Mouse (Mus musculus): ENCODE data around the gene Gm17482. TPM values are rescaled to one million over a fixed set of nuclear protein-coding genes. Genes with fewer than 3 reads are reported as not detected.
A peak's percentile ranks its signal among the peaks of the same experiment; 100 is the strongest.
"Not testable (repeated sequence)": the region's sequence is repeated elsewhere in the genome, so short reads cannot be mapped to it uniquely, and the experiment has no call there.

Gm17482 gene
- polyA plus RNA-seq, 1 experiment from 2014 or later: not detected

DNA sequence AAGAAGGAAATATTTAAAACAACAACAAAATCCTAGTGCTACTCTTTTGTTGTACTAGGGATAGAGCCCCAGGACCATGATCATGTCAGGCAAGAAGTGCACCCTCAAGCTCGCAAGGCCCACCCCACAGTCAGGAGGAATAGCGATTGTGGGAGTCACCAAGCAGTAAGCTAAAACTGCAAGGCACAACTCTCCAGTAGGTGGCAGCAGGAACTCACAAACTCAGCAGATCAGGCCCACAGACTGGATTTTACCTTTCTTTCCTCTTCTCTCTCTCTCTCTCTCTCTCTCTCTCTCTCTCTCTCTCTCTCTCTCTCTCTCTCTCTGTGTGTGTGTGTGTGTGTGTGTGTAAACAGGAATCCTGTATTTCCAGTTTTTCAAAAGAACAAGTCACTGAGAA is 386 bp downstream of the Gm17482 start:
- Histone ChIP-seq H3K27me3 (replicated peaks) (peaks cover 73% of the 10 kb centered on the region), H3K4me2 (no peak overlapping the region), H3K36me3 (no peaks in the 10 kb centered on the region), H3K9ac (no peak overlapping the region), H3K4me3 (no peak overlapping the region), H3K4me1 (peaks cover 3% of the 10 kb centered on the region; the same call in 1 of the 2 replicates), H3K9me3 (no peaks in the 10 kb centered on the region), H3K27ac (replicated peaks) (no peak overlapping the region)
- ATAC-seq (ENCODE audit: extremely low read depth, insufficient number of reproducible peaks, low FRiP score, low TSS enrichment): no peak
- 3% methylated on average over 2 of the region's 2 CpGs for WGBS

- Histone ChIP-seq H3K4me3 (no peak overlapping the region), H3K4me1 (peaks cover 4% of the 10 kb centered on the region; the same call in 1 of the 2 replicates), H3K36me3 (no peaks in the 10 kb centered on the region), H3K9me3 (no peaks in the 10 kb centered on the region), H3K27me3 (replicated peaks) (peaks cover 76% of the 10 kb centered on the region), H3K27ac (replicated peaks) (no peak overlapping the region), H3K4me2 (no peak overlapping the region), H3K9ac (no peak overlapping the region)
- 67% methylated on average over 3 of the region's 3 CpGs for WGBS
- ATAC-seq (ENCODE audit: extremely low read depth, insufficient number of reproducible peaks, low FRiP score, low TSS enrichment): no peak
These were observed 3.4 kb downstream of the Gm17482 start for GRCm38 (mm10) chr6:115230557-115230956.

GRCm38 (mm10) chr6:115231836-115232235 is 4.7 kb downstream of the Gm17482 start:
- H3K4me2 ChIP-seq: no peak overlapping the region
- no peak for ATAC-seq (ENCODE audit: extremely low read depth, insufficient number of reproducible peaks, low FRiP score, low TSS enrichment)
- no peaks in the 10 kb centered on the region for H3K9me3 ChIP-seq
- no peaks in the 10 kb centered on the region for H3K36me3 ChIP-seq
- peaks cover 78% of the 10 kb centered on the region for H3K27me3 ChIP-seq (replicated peaks)
- no peak overlapping the region for H3K4me3 ChIP-seq
- H3K4me1 ChIP-seq: peaks cover 4% of the 10 kb centered on the region; the same call in 1 of the 2 replicates
- 57% methylated on average over 4 of the region's 4 CpGs for WGBS
- no peak overlapping the region for H3K27ac ChIP-seq (replicated peaks)
- no peak overlapping the region for H3K9ac ChIP-seq

DNA sequence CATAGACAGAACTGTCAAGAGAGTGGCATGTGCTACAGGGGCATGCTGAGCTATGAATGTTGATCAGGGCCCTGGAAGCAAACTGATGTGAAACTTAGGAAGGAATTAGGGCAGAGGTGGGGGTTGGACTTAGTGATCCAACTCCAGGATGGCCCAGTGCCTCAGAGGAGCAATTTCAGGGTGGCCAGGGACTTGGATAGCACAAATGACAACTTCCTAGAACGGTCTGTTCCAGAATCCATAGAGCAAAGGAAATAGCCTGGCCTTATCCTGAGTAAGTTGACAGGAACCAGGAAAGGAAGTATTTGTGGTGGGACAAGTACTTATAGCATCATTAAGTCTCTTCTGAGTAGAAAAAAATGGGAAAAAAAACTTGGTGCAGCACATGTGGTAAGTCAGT is 5.4 kb downstream of the Gm17482 start:
- H3K27ac ChIP-seq (replicated peaks): no peak overlapping the region
- H3K9me3 ChIP-seq: no peaks in the 10 kb centered on the region
- H3K4me3 ChIP-seq: no peak overlapping the region
- peaks cover 80% of the 10 kb centered on the region for H3K27me3 ChIP-seq (replicated peaks)
- H3K4me1 ChIP-seq: peaks cover 4% of the 10 kb centered on the region; the same call in 1 of the 2 replicates
- H3K36me3 ChIP-seq: no peaks in the 10 kb centered on the region
- ATAC-seq (ENCODE audit: extremely low read depth, insufficient number of reproducible peaks, low FRiP score, low TSS enrichment): no peak
- no peak overlapping the region for H3K9ac ChIP-seq
- no peak overlapping the region for H3K4me2 ChIP-seq
- WGBS: 42% methylated on average over 1 of the region's 1 CpGs

- no peak overlapping the region for H3K4me3 ChIP-seq
- H3K9ac ChIP-seq: no peak overlapping the region
- H3K4me2 ChIP-seq: no peak overlapping the region
- H3K4me1 ChIP-seq: peaks cover 27% of the 10 kb centered on the region
- H3K27me3 ChIP-seq (replicated peaks): peaks cover 86% of the 10 kb centered on the region
- no peak overlapping the region for H3K27ac ChIP-seq (replicated peaks)
- 71% methylated on average over 9 of the region's 9 CpGs for WGBS
- H3K36me3 ChIP-seq: no peaks in the 10 kb centered on the region
- no peaks in the 10 kb centered on the region for H3K9me3 ChIP-seq
- no peak for ATAC-seq (ENCODE audit: extremely low read depth, insufficient number of reproducible peaks, low FRiP score, low TSS enrichment)
These were observed 11.2 kb downstream of the Gm17482 start for GRCm38 (mm10) chr6:115238031-115239027.

DNA sequence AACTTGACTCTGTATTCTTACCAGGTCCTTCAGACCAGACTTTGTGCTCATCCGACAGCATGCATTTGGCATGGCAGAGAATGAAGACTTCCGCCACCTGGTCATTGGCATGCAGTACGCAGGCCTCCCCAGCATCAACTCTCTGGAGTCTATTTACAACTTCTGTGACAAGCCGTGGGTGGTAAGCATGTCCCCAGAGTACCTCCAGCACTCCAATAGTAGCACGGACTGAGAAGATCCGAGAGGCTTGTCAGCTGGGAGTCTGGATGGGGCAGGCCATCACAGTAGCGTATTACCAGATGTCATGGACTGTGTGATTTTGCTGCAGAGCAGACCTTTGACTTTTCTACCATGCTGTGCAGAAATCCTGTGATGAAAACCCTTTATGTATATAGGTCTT is 12.2 kb downstream of the Gm17482 start:
- H3K27ac ChIP-seq (replicated peaks): no peak overlapping the region
- ATAC-seq (ENCODE audit: extremely low read depth, insufficient number of reproducible peaks, low FRiP score, low TSS enrichment): no peak
- no peaks in the 10 kb centered on the region for H3K9me3 ChIP-seq
- peaks cover 86% of the 10 kb centered on the region for H3K27me3 ChIP-seq (replicated peaks)
- WGBS: 70% methylated on average over 7 of the region's 7 CpGs
- no peak overlapping the region for H3K4me2 ChIP-seq
- peaks cover 27% of the 10 kb centered on the region for H3K4me1 ChIP-seq
- H3K4me3 ChIP-seq: no peak overlapping the region
- no peaks in the 10 kb centered on the region for H3K36me3 ChIP-seq
- no peak overlapping the region for H3K9ac ChIP-seq

- peaks cover 86% of the 10 kb centered on the region for H3K27me3 ChIP-seq (replicated peaks)
- peak overlapping the region; percentile 17; the same call in 1 of the 2 replicates for H3K4me3 ChIP-seq
- H3K9me3 ChIP-seq; ATAC-seq (ENCODE audit: extremely low read depth, insufficient number of reproducible peaks, low FRiP score, low TSS enrichment); H3K36me3 ChIP-seq; H3K9ac ChIP-seq: not testable (repeated sequence)
- peak overlapping the region; percentile 43 for H3K27ac ChIP-seq (replicated peaks)
- H3K4me1 ChIP-seq: peaks cover 27% of the 10 kb centered on the region
- WGBS: 6% methylated on average over 2 of the region's 2 CpGs
- peak overlapping the region; percentile 43 for H3K4me2 ChIP-seq
These were observed 13.3 kb downstream of the Gm17482 start for GRCm38 (mm10) chr6:115240431-115240830.

DNA sequence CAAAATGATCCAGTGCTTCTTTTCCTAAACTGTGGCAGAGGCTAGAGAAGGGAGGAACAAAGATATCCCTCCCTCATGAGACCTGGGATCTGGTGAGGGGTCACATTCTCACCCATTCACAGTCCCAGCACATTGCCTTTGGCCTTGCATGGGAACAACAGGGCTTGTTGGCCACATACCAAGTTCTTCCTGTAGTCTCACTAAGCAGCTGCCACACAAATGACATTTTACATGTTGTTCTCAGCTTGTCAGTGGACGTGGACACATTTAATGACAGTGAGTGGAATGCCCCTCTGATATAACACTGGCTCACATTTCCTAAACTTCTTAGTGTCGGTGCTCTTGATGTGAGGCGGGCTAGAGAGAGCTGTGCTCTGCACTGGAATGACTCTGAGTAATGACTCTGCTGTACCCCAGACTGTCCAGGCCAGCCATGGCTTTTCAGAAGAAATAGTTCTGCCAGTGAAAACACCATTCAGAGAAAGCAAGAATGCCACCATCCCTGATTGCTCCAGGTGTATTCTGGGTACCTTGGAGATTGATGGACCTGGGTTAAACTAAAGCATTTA is 14.1 kb downstream of the Gm17482 start:
- Histone ChIP-seq H3K9me3 (no peaks in the 10 kb centered on the region), H3K27ac (replicated peaks) (no peak overlapping the region), H3K27me3 (replicated peaks) (peaks cover 86% of the 10 kb centered on the region), H3K36me3 (no peaks in the 10 kb centered on the region), H3K4me2 (peak overlapping the region; percentile 43), H3K4me1 (peaks cover 27% of the 10 kb centered on the region), H3K4me3 (no peak overlapping the region), H3K9ac (no peak overlapping the region)
- ATAC-seq (ENCODE audit: extremely low read depth, insufficient number of reproducible peaks, low FRiP score, low TSS enrichment): no peak
- WGBS: 32% methylated on average over 3 of the region's 3 CpGs

GRCm38 (mm10) chr6:115241939-115242338 is 14.8 kb downstream of the Gm17482 start:
- Histone ChIP-seq H3K36me3 (no peaks in the 10 kb centered on the region), H3K4me1 (peaks cover 27% of the 10 kb centered on the region), H3K27me3 (replicated peaks) (peaks cover 86% of the 10 kb centered on the region), H3K4me2 (no peak overlapping the region), H3K4me3 (no peak overlapping the region), H3K27ac (replicated peaks) (no peak overlapping the region), H3K9me3 (no peaks in the 10 kb centered on the region), H3K9ac (no peak overlapping the region)
- no peak for ATAC-seq (ENCODE audit: extremely low read depth, insufficient number of reproducible peaks, low FRiP score, low TSS enrichment)
- WGBS: 68% methylated on average over 3 of the region's 3 CpGs

GRCm38 (mm10) chr6:115244222-115244621 is 17.1 kb downstream of the Gm17482 start:
- Histone ChIP-seq H3K27ac (replicated peaks) (no peak overlapping the region), H3K9me3 (no peaks in the 10 kb centered on the region), H3K4me1 (peaks cover 27% of the 10 kb centered on the region), H3K4me2 (no peak overlapping the region), H3K4me3 (no peak overlapping the region), H3K36me3 (no peaks in the 10 kb centered on the region), H3K9ac (no peak overlapping the region), H3K27me3 (replicated peaks) (peaks cover 86% of the 10 kb centered on the region)
- ATAC-seq (ENCODE audit: extremely low read depth, insufficient number of reproducible peaks, low FRiP score, low TSS enrichment): no peak
- WGBS: 56% methylated on average over 2 of the region's 2 CpGs

- no peak overlapping the region for H3K9ac ChIP-seq
- WGBS: 59% methylated on average over 3 of the region's 3 CpGs
- H3K4me2 ChIP-seq: no peak overlapping the region
- no peaks in the 10 kb centered on the region for H3K9me3 ChIP-seq
- H3K36me3 ChIP-seq: no peaks in the 10 kb centered on the region
- H3K4me1 ChIP-seq: peaks cover 15% of the 10 kb centered on the region
- ATAC-seq (ENCODE audit: extremely low read depth, insufficient number of reproducible peaks, low FRiP score, low TSS enrichment): no peak
- no peak overlapping the region for H3K27ac ChIP-seq (replicated peaks)
- no peak overlapping the region for H3K4me3 ChIP-seq
- peaks cover 94% of the 10 kb centered on the region for H3K27me3 ChIP-seq (replicated peaks)
These were observed 18.4 kb downstream of the Gm17482 start for GRCm38 (mm10) chr6:115245500-115246058.

All from heart, embryonic 13.5 days (tissue).